Mouse (Mus musculus) embryonic facial prominence, embryonic 15.5 days (tissue): ENCODE measurements around the gene Hyal1. TPM values are rescaled to one million over a fixed set of nuclear protein-coding genes. Genes with fewer than 3 reads are reported as not detected.

Experiments used
- polyA plus RNA-seq: library from polyadenylated mRNA; unstranded; fragments of >200 nt; fragmentation: Nextera tagmentation; extraction: Ambion mirVana; gene quantifications from 2 replicates; pipeline ENCODE4 v1.2.1, GENCODE M21; 2015

Hyal1 gene
- polyA plus RNA-seq, 1 experiment from 2014 or later: 15.7 TPM

Other genes with a start within 250 kb of the Hyal1 start
- gene Hemk1, start 238.6 kb upstream of the Hyal1 start, polyA plus RNA-seq: 11.7 and 12.3 TPM in 2 replicates
- 0.91 and 0.97 TPM in 2 replicates for gene 6430571L13Rik, start 236.3 kb upstream of the Hyal1 start, polyA plus RNA-seq
- gene Cacna2d2, start 177.3 kb upstream of the Hyal1 start, polyA plus RNA-seq: 0.96 and 1.3 TPM in 2 replicates
- gene Tmem115, start 43.0 kb upstream of the Hyal1 start, polyA plus RNA-seq: 51.6 and 53.3 TPM in 2 replicates
- 26.4 and 26.8 TPM in 2 replicates for gene Cyb561d2, start 34.7 kb upstream of the Hyal1 start, polyA plus RNA-seq
- 41.9 and 48.0 TPM in 2 replicates for gene Nprl2, start 34.7 kb upstream of the Hyal1 start, polyA plus RNA-seq
- 10.7 and 25.9 TPM in 2 replicates for gene Zmynd10, start 29.6 kb upstream of the Hyal1 start, polyA plus RNA-seq
- gene Rassf1, start 25.4 kb upstream of the Hyal1 start, polyA plus RNA-seq: 82.0 and 87.7 TPM in 2 replicates
- gene Tusc2, start 13.7 kb upstream of the Hyal1 start, polyA plus RNA-seq: 42.9 and 43.6 TPM in 2 replicates
- gene Hyal2, start 9.0 kb upstream of the Hyal1 start, polyA plus RNA-seq: 97.5 and 98.4 TPM in 2 replicates
- gene Naa80, start 2.0 kb downstream of the Hyal1 start, polyA plus RNA-seq: 21.5 and 22.8 TPM in 2 replicates
- 2.0 TPM in 2 replicates for gene Hyal3, start 3.9 kb downstream of the Hyal1 start, polyA plus RNA-seq
- 46.8 and 47.1 TPM in 2 replicates for gene Ifrd2, start 10.7 kb downstream of the Hyal1 start, polyA plus RNA-seq
- gene Sema3b, start 32.3 kb downstream of the Hyal1 start, polyA plus RNA-seq: 21.2 and 22.7 TPM in 2 replicates
- 458 and 459 TPM in 2 replicates for gene Gnai2, start 58.4 kb downstream of the Hyal1 start, polyA plus RNA-seq
- gene Slc38a3, start 92.6 kb downstream of the Hyal1 start, polyA plus RNA-seq: 3.7 and 4.2 TPM in 2 replicates
- gene Gnat1, start 102.8 kb downstream of the Hyal1 start, polyA plus RNA-seq: 1.9 and 3.4 TPM in 2 replicates
- 40.6 and 44.6 TPM in 2 replicates for gene Sema3f, start 133.5 kb downstream of the Hyal1 start, polyA plus RNA-seq
- 198 and 218 TPM in 2 replicates for gene Rbm5, start 194.1 kb downstream of the Hyal1 start, polyA plus RNA-seq